Mouse (Mus musculus) activated CD4-positive, CD25-positive, alpha-beta regulatory T cell, adult 4 months (primary cell): Measurements from ENCODE around the gene 2410004B18Rik. TPM values are rescaled to one million over a fixed set of nuclear protein-coding genes. Genes with fewer than 3 reads are reported as not detected.

Source experiments
- ATAC-seq: one replicate; pipeline ENCODE4 v1.8.0; 2017
- polyA plus RNA-seq, 2 experiments: library from polyadenylated mRNA; unstranded; fragments of 100-300 nt; shearing (Covaris generic); gene quantifications; one replicate each; pipeline ENCODE4 v1.2.1; 2017

The 2410004B18Rik gene
- polyA plus RNA-seq, 2 experiments from 2014 or later: 14.2 to 21.6 TPM

DNA sequence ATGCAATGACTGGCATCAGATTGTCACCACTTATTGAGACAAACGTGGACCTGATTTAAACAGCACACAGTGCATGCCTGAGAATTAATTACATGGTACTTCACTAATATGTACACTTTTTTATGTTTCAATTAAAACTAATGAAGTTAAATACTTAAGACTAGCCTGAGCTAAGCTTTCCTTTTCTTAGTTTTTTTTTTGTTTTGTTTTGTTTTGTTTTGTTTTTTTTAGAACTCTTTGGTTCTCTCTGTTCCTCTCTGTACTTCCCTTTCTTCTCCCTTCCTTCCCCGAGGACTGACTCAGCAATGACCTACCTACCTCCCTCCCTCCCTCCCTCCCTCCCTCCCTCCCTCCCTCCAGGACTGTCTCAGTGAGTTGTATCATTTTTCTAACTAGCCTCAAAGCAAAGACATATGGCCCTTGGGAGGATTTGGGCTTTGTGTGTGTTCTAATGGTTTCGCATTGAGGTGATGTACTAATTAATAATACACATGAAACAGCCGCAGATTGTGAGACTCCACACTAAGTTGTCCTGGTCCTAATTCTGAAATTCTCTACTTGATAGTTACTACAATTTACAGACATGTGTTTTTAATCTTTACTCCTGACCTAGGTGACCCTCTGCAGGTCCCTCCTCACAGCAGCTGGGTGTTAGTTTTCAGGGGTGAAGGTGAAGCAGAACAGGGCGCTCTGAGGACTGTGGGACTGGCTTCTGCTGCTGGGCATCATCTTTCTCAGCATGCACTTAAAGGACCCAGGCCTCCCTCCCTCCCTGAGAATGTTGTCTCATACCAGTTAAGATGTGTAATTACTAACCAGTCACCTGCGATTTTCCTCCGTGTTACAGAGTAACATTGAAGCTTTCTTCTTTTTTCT lies 8.1 kb upstream of the 2410004B18Rik start:
- no peak for ATAC-seq

DNA sequence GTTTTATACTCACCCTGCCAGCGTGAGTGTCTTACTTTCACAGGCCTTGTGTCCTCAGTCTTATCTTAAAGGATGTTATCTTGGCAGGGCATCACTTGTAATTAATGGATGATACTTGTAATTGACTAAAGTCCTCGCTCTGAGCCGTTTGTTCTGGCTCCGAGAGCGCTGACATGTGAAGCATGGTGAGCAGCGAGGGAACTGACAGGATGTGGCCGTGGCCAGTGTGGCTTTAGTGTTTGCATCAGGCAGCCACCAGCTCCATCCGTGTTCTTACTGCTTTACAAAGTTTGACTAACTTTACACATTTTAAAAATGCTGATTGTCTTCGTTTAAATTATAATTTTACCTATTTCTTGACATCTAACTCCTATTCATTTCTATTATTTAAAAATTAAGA lies 4.0 kb upstream of the 2410004B18Rik start:
- peak; percentile 44 for ATAC-seq

DNA sequence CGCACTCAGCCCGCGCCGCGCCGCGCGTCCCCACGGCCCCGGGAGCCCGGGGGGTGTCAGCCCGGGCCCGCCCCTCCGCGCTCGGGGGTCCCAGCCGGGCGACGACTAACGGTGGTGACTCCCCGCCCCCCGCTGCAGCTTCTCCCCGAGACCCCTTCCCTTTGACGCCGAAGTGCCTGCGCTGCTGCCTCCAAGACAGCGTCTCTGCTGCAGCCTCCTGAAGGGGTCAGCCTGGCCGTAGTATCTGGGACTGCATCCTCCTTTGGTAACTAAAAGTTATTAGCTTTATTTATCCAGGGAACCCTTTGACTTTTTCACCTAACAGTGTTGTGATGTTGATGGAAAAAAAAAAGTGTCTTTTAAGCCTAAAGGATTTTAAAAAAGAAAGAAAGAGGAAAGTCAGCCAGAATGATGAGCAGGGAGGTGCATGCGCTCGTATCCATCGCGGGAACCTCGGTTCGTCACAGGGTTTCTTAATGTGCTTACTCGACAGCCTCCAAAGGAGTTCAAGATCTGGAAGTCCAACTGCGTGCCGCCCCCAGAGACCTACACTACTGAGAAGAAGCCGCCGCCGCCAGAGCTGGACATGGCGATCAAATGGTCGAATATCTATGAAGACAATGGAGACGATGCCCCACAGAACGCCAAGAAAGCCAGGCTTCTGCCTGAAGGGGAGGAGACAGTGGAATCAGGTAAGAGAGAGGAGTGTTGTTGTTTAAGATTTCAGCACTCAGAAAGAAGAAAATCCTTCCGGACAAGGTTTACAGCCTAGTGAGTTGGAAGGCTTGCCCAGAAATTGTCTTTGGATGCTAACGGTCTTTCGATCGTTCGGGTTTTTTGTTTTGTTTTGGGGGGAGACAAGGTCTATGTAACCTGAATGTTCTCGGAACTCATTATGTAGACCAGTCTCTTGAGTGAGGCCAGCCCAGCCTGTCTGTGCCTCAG lies 863 bp downstream of the 2410004B18Rik start:
- no peak for ATAC-seq

DNA sequence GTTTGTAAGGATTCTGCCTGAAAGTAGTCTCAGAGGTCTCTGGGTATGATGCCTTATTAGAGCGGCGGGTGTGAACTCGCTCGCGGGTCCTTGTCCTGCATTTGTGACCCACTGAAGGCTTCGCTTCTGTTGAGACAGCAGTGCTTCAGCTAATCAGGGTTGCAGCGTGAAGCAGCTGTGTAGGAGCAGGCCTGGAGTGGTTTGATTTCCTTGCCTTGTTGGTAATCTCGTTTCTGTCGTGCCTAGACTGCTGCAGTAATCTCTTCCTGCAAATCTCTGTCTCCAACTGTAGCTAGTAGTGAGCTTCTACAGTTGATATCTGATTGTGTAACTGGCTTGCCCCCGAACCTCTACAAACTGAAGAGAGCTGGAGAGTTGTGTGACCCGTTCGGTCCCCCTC lies 1.6 kb downstream of the 2410004B18Rik start:
- no peak for ATAC-seq

DNA sequence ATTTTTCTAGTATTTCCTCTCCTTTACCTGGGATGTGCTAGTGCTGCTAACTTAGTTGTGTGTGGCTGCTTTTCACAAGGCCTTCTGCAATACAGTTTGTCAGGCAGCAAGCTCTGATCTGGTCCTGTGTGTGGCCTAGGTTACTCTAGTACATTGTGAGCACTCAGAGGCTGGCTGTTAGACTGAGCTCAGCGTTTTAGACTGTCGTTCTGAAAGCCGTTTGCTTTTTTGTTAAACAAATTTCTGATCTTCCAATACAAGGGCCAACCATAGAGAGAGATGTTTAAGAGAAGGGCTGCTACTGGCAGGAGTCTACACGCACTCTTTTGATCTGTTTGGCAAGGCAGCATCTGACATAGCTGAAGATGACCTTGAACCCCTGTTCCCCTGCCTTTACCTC lies 2.2 kb downstream of the 2410004B18Rik start:
- no peak for ATAC-seq

DNA sequence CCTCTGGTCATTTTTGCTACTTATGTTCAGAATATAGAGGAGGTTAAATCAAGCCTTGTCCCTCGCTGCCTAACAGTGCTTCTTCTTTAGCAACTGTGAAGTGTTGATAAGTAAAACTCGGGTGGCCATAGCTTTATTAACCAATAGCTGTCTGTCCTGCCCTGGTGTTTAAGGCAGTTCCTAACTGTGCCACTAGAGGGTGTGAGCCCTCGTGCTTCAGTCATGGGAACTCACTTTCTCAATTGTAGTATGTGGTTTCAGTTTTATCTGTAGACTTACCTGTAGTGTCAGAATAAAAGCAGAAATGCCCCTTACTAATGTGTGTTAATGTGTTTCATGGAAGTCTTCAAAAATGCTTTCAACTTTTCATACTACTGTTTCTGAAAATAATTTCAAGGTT lies 4.2 kb downstream of the 2410004B18Rik start:
- peak; percentile 65 for ATAC-seq

DNA sequence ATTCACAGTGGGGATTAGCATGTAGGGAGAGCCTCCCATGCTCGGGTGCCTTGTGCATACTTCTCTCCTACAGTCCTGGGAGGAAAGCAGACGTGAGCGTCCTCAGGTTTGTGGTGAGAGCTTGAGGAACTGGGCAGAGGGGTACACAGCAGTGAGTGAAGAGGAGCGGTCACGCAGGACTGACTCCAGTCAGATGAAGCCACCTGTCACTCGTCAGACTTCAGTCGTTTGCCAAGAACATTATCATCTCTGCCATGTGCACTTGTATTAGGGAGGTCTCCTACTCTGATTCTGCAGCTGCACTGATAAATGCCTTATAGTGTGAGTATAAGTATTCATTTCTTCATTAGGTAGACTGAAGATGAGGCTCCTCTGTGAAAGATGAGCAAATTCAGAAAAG lies 6.5 kb downstream of the 2410004B18Rik start:
- ATAC-seq: no peak

DNA sequence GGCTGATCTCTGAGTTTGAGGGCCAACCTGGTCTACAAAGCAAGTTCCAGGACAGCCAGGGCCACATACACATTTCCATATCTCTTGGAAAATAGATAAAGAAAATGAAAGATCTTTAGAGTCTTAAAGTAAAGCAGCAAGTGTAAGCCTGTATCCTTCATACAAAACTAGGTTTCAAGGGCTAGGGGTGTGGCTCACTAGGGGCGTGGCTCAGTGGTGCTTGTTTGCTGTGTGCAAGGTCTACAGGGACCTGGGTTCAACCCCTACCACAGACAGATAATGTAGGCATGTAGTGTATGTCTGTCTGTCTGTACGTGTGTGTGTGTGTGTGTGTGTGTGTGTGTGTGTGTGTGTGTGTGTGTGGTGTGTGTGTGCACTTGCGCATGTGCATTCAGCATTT lies 8.1 kb downstream of the 2410004B18Rik start:
- ATAC-seq: no peak

DNA sequence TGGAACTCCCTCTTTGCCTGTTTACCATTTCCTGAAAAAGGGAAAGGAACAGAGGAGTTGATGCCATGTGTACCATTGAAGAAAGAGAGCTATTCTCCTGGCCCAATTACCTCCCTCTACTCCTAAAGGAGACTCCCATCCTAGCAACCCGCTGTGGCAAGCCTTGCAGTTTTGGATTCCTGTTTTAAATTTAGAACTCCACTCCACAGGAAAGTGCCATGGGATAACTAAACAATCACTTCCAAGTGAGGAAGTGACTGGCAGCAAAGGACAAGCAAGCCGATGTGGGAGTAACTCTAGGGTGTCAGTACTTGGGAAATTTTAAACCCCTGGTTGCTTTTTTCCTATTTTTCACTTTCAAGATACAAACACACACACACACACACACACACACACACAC lies 8.8 kb downstream of the 2410004B18Rik start:
- no peak for ATAC-seq

DNA sequence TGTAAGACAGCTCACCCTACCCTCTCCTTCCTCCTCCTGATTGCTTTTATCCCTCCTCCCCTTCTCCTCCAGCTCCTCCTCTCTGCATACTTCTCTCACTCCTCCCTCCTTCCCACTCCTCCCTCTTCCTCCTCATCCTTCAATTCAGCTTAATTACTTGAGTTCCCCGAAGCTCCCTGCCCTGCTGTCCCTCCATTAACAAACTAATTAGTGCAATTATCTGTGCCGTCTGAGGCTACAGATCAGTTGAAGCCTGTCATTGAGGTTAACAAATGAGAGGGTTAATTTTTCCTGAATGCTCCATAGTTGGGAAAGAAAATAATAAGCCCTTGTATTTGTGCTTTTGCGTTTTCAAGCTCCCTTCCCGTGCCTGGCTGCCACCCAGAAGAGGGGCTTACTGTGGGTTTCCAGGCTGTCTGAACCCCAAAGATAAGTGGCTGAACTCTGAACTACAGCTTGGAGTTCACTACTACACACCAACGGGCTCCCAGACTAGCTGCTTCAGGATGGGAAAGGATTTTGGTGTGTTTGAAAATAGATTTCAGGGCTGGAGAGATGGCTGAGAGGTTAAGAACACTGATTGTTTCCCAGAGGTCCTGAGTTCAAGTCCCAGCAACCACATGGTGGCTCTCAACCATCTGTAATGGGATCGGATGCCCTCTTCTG lies 9.9 kb downstream of the 2410004B18Rik start:
- ATAC-seq: no peak

DNA sequence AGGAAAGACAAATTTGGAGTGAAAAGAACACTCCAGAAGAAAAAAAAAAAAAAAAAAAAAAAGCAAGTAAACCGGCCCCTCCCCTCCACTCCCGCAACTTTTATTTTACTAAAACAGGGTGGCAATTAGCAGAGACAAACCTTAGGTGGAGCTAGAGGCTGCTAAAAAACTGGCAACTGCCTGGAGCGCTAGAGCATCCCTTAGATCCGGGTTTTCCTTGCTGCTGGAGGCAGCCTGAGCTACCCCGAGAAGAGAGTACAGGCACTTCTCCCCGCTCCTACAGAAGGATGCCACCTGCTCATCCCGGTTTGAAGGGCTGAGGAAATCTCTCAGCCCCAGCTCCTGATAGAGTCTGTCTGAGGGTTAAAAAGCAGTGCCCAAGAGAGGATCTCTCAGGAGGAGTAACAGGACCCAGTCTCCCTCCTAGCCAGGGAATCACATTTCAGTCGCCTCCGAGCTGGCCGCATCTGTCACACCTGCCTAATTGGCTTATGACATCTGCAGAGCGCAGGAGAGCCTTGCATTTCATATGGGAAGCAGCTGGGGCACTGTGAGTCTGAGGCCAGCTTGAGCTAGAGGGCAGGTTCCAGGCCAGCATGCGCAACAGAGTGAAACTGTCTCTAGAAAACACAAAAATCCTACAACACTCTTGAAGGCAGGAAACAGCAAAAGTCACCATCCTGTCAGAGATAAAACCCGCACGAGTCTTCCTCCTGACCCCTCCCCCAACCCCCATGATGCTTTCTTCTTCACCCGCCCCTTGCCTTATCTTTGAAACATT lies 12.4 kb downstream of the 2410004B18Rik start:
- ATAC-seq: peak; percentile 82

DNA sequence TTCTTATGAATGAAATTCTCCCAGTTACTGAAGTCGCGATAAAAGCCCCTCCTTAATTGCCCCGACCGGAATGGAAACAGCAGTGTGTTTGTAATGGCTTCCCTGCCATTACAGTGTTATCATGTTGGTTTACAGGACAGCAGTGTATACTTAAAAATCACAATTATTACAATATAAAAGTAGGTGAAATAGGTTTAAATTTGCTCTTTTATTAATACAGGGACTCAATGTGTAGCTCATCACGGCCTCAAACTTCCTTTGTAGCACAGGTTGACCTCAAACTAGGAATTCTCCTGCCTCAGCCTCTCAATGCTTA lies 13.0 kb downstream of the 2410004B18Rik start:
- ATAC-seq: no peak

DNA sequence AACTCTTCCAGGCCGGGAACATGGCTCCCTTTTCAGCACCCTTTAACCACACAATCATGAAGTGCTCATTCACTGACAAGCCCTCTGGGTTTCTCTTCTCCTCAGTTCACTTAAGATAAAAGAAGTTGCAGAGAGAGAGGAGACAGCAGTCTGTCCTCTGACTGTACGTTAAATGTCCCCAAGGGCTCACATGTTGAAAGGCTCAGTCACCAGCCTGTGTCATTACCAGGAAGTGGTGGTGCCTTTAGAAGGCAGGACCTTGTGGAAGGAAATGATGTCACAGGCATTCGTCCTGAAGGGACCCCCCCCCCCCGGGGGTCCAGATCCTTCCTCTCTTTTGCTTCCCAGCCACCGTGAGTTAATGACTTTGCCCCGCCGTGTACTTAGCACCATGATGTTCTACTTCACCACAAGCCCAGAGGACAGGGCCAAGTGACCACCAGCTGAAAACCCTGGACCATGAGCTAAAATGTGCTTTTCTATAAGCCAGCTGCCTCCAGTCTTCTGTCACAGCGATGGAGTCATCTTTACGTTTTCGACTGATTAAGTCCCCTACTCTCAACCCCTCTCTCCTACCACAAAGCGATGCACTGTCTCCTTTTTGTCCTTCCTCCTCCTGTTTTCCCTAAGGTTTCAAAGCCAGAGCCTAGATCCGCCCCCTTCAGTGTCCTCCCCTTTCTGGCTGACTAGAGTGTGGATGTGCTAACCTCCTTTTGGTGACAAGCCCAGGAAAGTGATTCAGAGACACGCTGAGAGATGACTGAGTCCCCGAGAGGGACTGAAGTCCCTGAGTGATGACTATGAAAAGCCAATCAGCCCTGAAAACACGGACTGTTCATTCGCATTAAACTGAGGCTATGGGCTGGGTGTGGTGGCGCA lies 13.7 kb downstream of the 2410004B18Rik start:
- peak; percentile 67 for ATAC-seq

DNA sequence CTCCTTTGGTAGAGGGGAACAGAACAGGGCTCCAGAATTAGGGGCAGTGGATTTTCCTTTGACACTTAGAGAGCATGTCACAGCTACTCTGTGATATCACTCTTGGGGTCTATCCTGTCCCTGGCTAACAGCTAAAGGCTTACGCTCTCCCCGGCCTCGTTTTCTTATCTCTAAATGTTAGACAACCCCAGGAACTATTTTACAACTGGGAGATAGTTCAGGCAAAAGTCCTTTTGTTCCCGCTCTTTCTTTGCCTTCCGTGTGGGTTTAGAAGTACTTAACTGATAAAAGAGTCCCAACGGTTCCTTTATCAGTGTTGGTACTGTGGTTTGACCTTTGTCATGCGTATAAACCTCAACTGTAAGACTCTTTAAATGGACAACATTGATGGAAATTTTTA lies 15.1 kb downstream of the 2410004B18Rik start:
- ATAC-seq: no peak

DNA sequence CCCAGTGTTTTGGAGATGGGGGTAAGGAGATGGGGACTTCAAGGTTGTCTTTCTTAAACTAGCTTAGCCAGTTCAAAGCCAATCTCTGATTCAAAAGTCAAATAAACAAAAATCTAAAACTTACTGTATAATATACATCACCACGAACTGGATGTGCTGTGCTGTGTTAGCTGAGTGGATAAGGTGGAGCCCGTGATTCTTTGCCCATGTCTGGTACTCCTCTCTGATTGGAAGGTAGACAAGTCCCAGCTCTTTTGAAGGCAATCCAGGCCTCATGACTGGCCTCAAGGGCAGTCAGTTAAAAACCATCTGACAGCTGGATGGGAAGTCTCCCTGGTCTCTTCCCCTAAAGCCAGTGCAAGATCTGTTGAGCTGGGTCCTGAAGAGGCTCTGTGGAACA lies 15.6 kb downstream of the 2410004B18Rik start:
- ATAC-seq: no peak

DNA sequence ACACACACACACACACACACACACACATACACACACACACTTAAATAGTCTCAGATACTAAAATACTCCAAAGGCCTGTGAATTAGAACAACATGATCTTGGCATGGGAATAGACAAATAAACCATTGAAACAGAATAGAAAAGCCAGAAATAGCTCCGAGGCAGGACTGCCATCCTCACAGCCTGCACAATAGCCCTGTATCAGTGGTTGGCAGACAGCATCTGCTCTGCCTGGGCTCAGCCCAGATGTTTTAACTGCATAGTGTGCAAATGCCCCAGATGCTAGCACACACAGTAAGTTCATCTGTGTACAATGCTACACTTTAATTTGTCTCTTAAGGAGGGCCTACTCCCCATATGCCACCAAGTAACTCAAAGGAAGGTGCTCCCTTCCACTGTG lies 22.0 kb downstream of the 2410004B18Rik start:
- ATAC-seq: no peak

DNA sequence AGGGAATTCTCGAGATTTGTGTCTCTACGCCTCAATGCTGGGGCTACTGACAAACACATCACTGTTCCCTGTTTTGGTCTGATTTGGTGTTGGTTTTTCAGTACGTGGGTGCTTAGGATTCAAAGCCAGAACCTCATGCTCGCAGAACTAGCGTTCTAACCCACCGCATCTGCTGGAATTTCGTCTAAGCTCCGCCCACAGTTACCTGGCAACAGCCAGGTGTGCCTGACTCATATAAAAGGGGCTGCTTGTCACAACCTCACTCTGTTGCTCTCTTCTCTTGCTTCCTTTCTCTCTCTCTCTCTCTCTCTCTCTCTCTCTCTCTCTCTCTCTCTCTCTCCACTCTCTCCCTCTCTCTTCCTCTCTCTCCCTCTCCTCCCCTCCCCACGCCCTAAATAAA lies 24.6 kb downstream of the 2410004B18Rik start:
- no peak for ATAC-seq

DNA sequence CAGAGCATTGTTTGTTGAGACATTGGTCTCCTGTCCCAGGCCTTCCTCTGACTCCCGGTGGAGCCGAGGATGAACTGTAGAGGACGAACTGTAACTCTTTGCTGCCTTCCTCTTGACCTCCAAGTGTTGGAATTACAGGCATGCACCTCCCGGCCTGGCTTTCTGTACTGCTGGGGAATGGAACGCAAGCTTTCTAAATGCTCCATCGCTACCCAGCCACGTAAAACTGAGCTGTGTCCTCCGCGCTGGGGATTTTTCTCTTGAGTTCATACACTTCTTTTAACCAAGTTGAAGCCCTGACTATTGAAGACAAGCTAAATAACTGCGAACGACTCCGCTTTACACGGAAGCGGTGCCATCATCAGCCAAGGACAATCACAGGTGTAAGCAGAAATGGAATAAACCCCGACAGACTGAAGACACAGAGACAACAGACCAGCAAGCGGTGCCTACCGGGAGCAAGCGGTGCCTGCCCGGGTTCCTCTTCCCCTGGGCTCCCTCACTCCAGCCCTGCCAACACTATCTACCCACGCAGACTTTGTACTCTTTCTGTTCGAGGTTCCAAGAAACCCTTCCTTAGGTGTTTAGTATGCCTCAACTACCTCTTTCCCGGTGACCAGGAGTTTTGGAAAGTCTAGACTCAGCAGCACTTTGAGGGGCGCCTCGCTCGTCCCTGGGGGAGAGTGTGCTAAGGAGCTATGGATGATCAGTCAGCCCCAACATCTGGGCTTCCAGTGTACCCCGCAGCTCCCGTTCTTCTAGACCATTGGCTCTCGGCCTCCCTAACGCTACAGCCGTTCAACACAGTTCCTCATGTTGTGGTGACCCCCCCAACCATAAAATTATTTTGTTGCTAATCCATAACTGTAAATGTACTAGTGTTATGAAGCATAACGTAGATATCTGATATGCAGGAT lies 25.5 kb downstream of the 2410004B18Rik start:
- ATAC-seq: no peak

DNA sequence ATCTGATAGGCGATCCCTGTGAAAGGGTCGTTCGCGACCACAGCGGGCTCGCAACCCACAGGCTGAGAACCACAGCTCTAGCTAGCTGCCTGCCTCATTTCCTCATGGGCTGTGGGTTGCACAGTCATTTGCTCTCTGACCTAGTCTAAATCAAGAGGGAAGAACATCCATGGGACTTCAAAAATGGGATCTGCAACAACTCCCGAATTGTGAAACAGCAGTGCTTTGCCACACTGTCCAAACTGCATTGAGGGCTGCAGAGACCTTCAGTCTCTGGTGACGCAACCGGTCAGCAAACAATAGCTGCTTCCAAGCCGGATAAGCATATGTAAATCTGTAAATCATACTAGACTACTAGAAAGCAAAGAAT lies 26.2 kb downstream of the 2410004B18Rik start:
- ATAC-seq: no peak

DNA sequence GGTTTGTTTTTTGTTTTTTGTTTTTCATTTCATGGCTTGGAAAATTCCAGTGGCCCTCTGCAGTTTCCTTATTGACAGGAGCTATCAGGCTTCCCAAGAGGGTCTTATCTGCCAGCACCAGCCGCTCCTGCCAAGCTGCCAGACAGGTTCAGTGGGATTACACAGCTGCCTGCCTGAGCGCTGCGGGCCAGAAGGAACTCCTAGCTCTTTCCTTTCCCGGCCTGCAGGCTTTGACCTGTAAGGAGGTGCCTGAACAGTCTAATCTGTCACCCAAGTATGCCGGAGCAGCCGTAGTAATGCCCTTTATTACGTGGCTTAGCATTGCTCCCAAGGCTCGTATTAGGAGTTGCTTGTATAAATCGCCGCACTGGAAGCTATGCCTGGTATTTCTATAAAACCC lies 26.7 kb downstream of the 2410004B18Rik start:
- ATAC-seq: no peak
